Comparison of ENCODE assay signal across 8 mouse cellular contexts in genomic region chr19:5728631-5729443, GRCm38 (mm10). TPM values are rescaled to one million over a fixed set of nuclear protein-coding genes. Genes with fewer than 3 reads are reported as not detected.
DNase-seq lines count a peak whose midpoint lies in the region; ATAC-seq and TF ChIP-seq lines count a peak whose summit lies in the region.

No protein-coding gene starts in this region.

- DNase-seq in left cerebral cortex, adult 2 months (ENCODE audit: extremely low spot score in 1 of 2, low spot score in 2 of 2): peak in 1 of 2 experiments; percentile 61
- no peak for DNase-seq in left cerebral cortex, adult 11 months (ENCODE audit: low spot score)
- DNase-seq in thymus, postnatal 25 days: peak; percentile 51

- peak overlapping the region; percentile 90 for H3K27ac ChIP-seq in left cerebral cortex, adult 2 months
- H3K27ac ChIP-seq in brown adipose tissue, adult 24 weeks (replicated peaks; ENCODE audit: low read depth, low read length): peak overlapping the region; percentile 73
- peak overlapping the region; percentile 96 for H3K27ac ChIP-seq in hindbrain, embryonic 16.5 days (ENCODE audit: low read depth, low read length)
- H3K27ac ChIP-seq in limb, embryonic 13.5 days: peak overlapping the region; percentile 94
- peak overlapping the region; percentile 97 for H3K27ac ChIP-seq in midbrain, embryonic 16.5 days (ENCODE audit: low read length)

- H3K4me1 ChIP-seq in brown adipose tissue, adult 24 weeks (ENCODE audit: control insufficient read depth, insufficient read depth, insufficient read length, low read length): peaks cover 16% of the 10 kb centered on the region
- H3K4me1 ChIP-seq in hindbrain, embryonic 16.5 days (ENCODE audit: control insufficient read depth, insufficient read depth, low read depth, low read length): peaks cover 57% of the 10 kb centered on the region
- H3K4me1 ChIP-seq in limb, embryonic 13.5 days: peaks cover 63% of the 10 kb centered on the region
- H3K4me1 ChIP-seq in midbrain, embryonic 16.5 days (ENCODE audit: control insufficient read depth, insufficient read depth, low read length): peaks cover 55% of the 10 kb centered on the region

- H3K9me3 ChIP-seq in hindbrain, embryonic 16.5 days (ENCODE audit: control insufficient read depth, low read length): no peaks in the 10 kb centered on the region
- no peaks in the 10 kb centered on the region for H3K9me3 ChIP-seq in limb, embryonic 13.5 days
- H3K9me3 ChIP-seq in midbrain, embryonic 16.5 days (replicated peaks; ENCODE audit: control insufficient read depth, low read length, poor library complexity, severe bottlenecking): no peaks in the 10 kb centered on the region

- H3K4me3 ChIP-seq in left cerebral cortex, adult 2 months: peak overlapping the region; percentile 94
- H3K4me3 ChIP-seq in brown adipose tissue, adult 24 weeks (ENCODE audit: insufficient read depth, low read depth, low read length): peak overlapping the region; percentile 82
- peak overlapping the region; percentile 93 for H3K4me3 ChIP-seq in hindbrain, embryonic 16.5 days (ENCODE audit: low read length)
- H3K4me3 ChIP-seq in limb, embryonic 13.5 days: peak overlapping the region; percentile 97
- peak overlapping the region; percentile 92 for H3K4me3 ChIP-seq in midbrain, embryonic 16.5 days (ENCODE audit: low read depth, low read length)

- H3K36me3 ChIP-seq in hindbrain, embryonic 16.5 days (ENCODE audit: control insufficient read depth, insufficient read depth, low read length): no peaks in the 10 kb centered on the region
- peaks cover 15% of the 10 kb centered on the region for H3K36me3 ChIP-seq in limb, embryonic 13.5 days
- no peaks in the 10 kb centered on the region for H3K36me3 ChIP-seq in midbrain, embryonic 16.5 days (ENCODE audit: control insufficient read depth, insufficient read depth, low read length)

- no peaks in the 10 kb centered on the region for H3K27me3 ChIP-seq in hindbrain, embryonic 16.5 days (replicated peaks; ENCODE audit: control insufficient read depth, insufficient read depth, low read length)
- H3K27me3 ChIP-seq in limb, embryonic 13.5 days: no peaks in the 10 kb centered on the region
- no peaks in the 10 kb centered on the region for H3K27me3 ChIP-seq in midbrain, embryonic 16.5 days (ENCODE audit: control insufficient read depth, insufficient read depth, low read depth, low read length)

- WGBS in hindbrain, embryonic 16.5 days: 4% methylated on average over 37 of the region's 37 CpGs
- WGBS in limb, embryonic 13.5 days: 10% methylated on average over 37 of the region's 37 CpGs
- 5% methylated on average over 37 of the region's 37 CpGs for WGBS in midbrain, embryonic 16.5 days

- no peak for TF ChIP-seq CTCF in left cerebral cortex, adult 2 months (IDR thresholded peaks at IDR 0.05)

- H3K9ac ChIP-seq in hindbrain, embryonic 16.5 days (ENCODE audit: low read depth, low read length): peak overlapping the region; percentile 99
- peak overlapping the region; percentile 99 for H3K9ac ChIP-seq in limb, embryonic 13.5 days
- peak overlapping the region; percentile 98 for H3K9ac ChIP-seq in midbrain, embryonic 16.5 days (ENCODE audit: low read depth, low read length)

- ATAC-seq in frontal cortex, adult (ENCODE audit: low TSS enrichment): peak; percentile 28
- ATAC-seq in hindbrain, embryonic 16.5 days: peak; percentile 41
- 0 out of 2 replicates have a peak, but pooled peaks have one; percentile 22 for ATAC-seq in limb, embryonic 13.5 days (ENCODE audit: low FRiP score, low read depth)
- ATAC-seq in midbrain, embryonic 16.5 days: peak; percentile 43

- intact Hi-C loops in left cerebral cortex, adult 2 months (cut with DNase I): loop anchor here (1.0 to 5.0 kb wide), 3 partner anchors 18 to 128 kb away; partner anchors contain the start of gene Sipa1

- H3K4me2 ChIP-seq in hindbrain, embryonic 16.5 days (ENCODE audit: low read length): peak overlapping the region; percentile 99
- peak overlapping the region; percentile 99 for H3K4me2 ChIP-seq in limb, embryonic 13.5 days (replicated peaks)
- H3K4me2 ChIP-seq in midbrain, embryonic 16.5 days (ENCODE audit: low read length): peak overlapping the region; percentile 100

RNA-seq across cellular contexts. Expression of gene Fam89b, which starts 0.6 kb away (rescaled TPM):
- 10 to 100 TPM; 27.5 to 32.4 TPM for total RNA-seq in left cerebral cortex, adult 2 months (2021)
- polyA plus RNA-seq in brown adipose tissue, adult 24 weeks (2012; ENCODE audit: insufficient read depth, insufficient read length, missing spikeins): 55.7 and 58.4 TPM in 2 replicates
- 118 and 128 TPM in 2 replicates for polyA plus RNA-seq in hindbrain, embryonic 16.5 days (2015; fragmentation: Nextera tagmentation; extraction: Ambion mirVana)
- 128 and 141 TPM in 2 replicates for polyA plus RNA-seq in limb, embryonic 13.5 days (2015; fragmentation: Nextera tagmentation; extraction: Ambion mirVana)
- polyA plus RNA-seq in midbrain, embryonic 16.5 days (2015; fragmentation: Nextera tagmentation; extraction: Ambion mirVana): 116 and 131 TPM in 2 replicates

RNA-seq across cellular contexts. Expression of gene Ehbp1l1, which starts 2.7 kb away (rescaled TPM):
- total RNA-seq in left cerebral cortex, adult 2 months (2021): 10 to 100 TPM; 21.1 to 30.7 TPM
- 45.3 and 47.1 TPM in 2 replicates for polyA plus RNA-seq in brown adipose tissue, adult 24 weeks (2012; ENCODE audit: insufficient read depth, insufficient read length, missing spikeins)
- polyA plus RNA-seq in hindbrain, embryonic 16.5 days (2015; fragmentation: Nextera tagmentation; extraction: Ambion mirVana): 21.6 and 29.7 TPM in 2 replicates
- 20.4 and 21.2 TPM in 2 replicates for polyA plus RNA-seq in limb, embryonic 13.5 days (2015; fragmentation: Nextera tagmentation; extraction: Ambion mirVana)
- polyA plus RNA-seq in midbrain, embryonic 16.5 days (2015; fragmentation: Nextera tagmentation; extraction: Ambion mirVana): 31.3 and 38.6 TPM in 2 replicates

RNA-seq across cellular contexts. Expression of gene Ltbp3, which starts 11.9 kb away (rescaled TPM):
- 10 to 100 TPM; 38.9 to 43.1 TPM for total RNA-seq in left cerebral cortex, adult 2 months (2021)
- 59.4 and 101 TPM in 2 replicates for polyA plus RNA-seq in brown adipose tissue, adult 24 weeks (2012; ENCODE audit: insufficient read depth, insufficient read length, missing spikeins)
- 11.6 and 15.4 TPM in 2 replicates for polyA plus RNA-seq in hindbrain, embryonic 16.5 days (2015; fragmentation: Nextera tagmentation; extraction: Ambion mirVana)
- 41.1 and 48.9 TPM in 2 replicates for polyA plus RNA-seq in limb, embryonic 13.5 days (2015; fragmentation: Nextera tagmentation; extraction: Ambion mirVana)
- polyA plus RNA-seq in midbrain, embryonic 16.5 days (2015; fragmentation: Nextera tagmentation; extraction: Ambion mirVana): 9.3 and 9.6 TPM in 2 replicates

RNA-seq across cellular contexts. Expression of gene Kcnk7, which starts 24.7 kb away (rescaled TPM):
- total RNA-seq in left cerebral cortex, adult 2 months (2021): not detected
- not detected in 2 replicates for polyA plus RNA-seq in brown adipose tissue, adult 24 weeks (2012; ENCODE audit: insufficient read depth, insufficient read length, missing spikeins)
- not detected in 2 replicates for polyA plus RNA-seq in hindbrain, embryonic 16.5 days (2015; fragmentation: Nextera tagmentation; extraction: Ambion mirVana)
- polyA plus RNA-seq in limb, embryonic 13.5 days (2015; fragmentation: Nextera tagmentation; extraction: Ambion mirVana): 0.51 and 0.75 TPM in 2 replicates
- polyA plus RNA-seq in midbrain, embryonic 16.5 days (2015; fragmentation: Nextera tagmentation; extraction: Ambion mirVana): 0.15 TPM in 1 of 2 replicates, not detected in the other

RNA-seq across cellular contexts. Expression of gene Pcnx3, which starts 40.1 kb away (rescaled TPM):
- total RNA-seq in left cerebral cortex, adult 2 months (2021): 10 to 100 TPM; 77.5 to 80.0 TPM
- 19.6 and 26.2 TPM in 2 replicates for polyA plus RNA-seq in brown adipose tissue, adult 24 weeks (2012; ENCODE audit: insufficient read depth, insufficient read length, missing spikeins)
- 22.6 and 24.8 TPM in 2 replicates for polyA plus RNA-seq in hindbrain, embryonic 16.5 days (2015; fragmentation: Nextera tagmentation; extraction: Ambion mirVana)
- 25.4 and 28.7 TPM in 2 replicates for polyA plus RNA-seq in limb, embryonic 13.5 days (2015; fragmentation: Nextera tagmentation; extraction: Ambion mirVana)
- polyA plus RNA-seq in midbrain, embryonic 16.5 days (2015; fragmentation: Nextera tagmentation; extraction: Ambion mirVana): 23.9 and 25.3 TPM in 2 replicates
